Mouse (Mus musculus) embryonic facial prominence, embryonic 14.5 days (tissue): Measurements from ENCODE around the gene Pnkp. TPM values are rescaled to one million over a fixed set of nuclear protein-coding genes. Genes with fewer than 3 reads are reported as not detected.

Source experiments
- ATAC-seq: fragments of 200-750 bp; cut with Nextera tagmentation; 2 replicates; pipeline ENCODE4 v1.8.0; 2017; ENCODE audit warnings: low read depth, moderate number of reproducible peaks, moderate TSS enrichment
- DNase-seq: peaks from one replicate; pipeline ENCODE4 v3.0.0-alpha.2; 2015; ENCODE audit warnings: low spot score
- H3K27ac ChIP-seq: fragments of 300-500 bp; sonication (generic); replicated peaks from 2 replicates; pipeline ENCODE4 v1.5.1; 2014; ENCODE audit warnings: low read depth, mild to moderate bottlenecking, low read length, moderate library complexity
- H3K27me3 ChIP-seq: fragments of 300-500 bp; sonication (generic); replicated peaks from 2 replicates; pipeline ENCODE4 v1.6.1; 2014; ENCODE audit warnings: low read length; ENCODE audit not compliant: control insufficient read depth, insufficient read depth
- H3K36me3 ChIP-seq: fragments of 300-500 bp; sonication (generic); 2 replicates; pipeline ENCODE4 v1.6.1; 2014; ENCODE audit warnings: low read length, mixed read lengths; ENCODE audit not compliant: control insufficient read depth, insufficient read depth
- H3K4me1 ChIP-seq: fragments of 300-500 bp; sonication (generic); 2 replicates; pipeline ENCODE4 v1.6.1; 2014; ENCODE audit warnings: antibody characterized with exemption, low read length; ENCODE audit not compliant: control insufficient read depth, insufficient read depth
- H3K4me2 ChIP-seq: fragments of 300-500 bp; sonication (generic); 2 replicates; pipeline ENCODE4 v1.6.1; 2014; ENCODE audit warnings: low read depth, mild to moderate bottlenecking, low read length, moderate library complexity, mixed read lengths
- H3K4me3 ChIP-seq: fragments of 300-500 bp; sonication (generic); 2 replicates; pipeline ENCODE4 v1.5.1; 2014; ENCODE audit warnings: low read depth, mild to moderate bottlenecking, low read length
- H3K9ac ChIP-seq: fragments of 300-500 bp; sonication (generic); 2 replicates; pipeline ENCODE4 v1.6.1; 2014; ENCODE audit warnings: low read depth, mild to moderate bottlenecking, low read length, moderate library complexity, mixed read lengths
- H3K9me3 ChIP-seq: fragments of 300-500 bp; sonication (generic); 2 replicates; pipeline ENCODE4 v1.6.1; 2016; ENCODE audit warnings: low read length; ENCODE audit not compliant: control insufficient read depth
- WGBS: fragments of 180-500 bp; shearing (Covaris S2); extraction: QIAGEN DNeasy Blood & Tissue Kit; methylation state at CpG from one replicate; pipeline ENCODE4 v1.1.7; 2014; 5-methylcytosine and 5-hydroxymethylcytosine counted together
- polyA plus RNA-seq: library from polyadenylated mRNA; unstranded; fragments of >200 nt; fragmentation: Nextera tagmentation; extraction: Ambion mirVana; gene quantifications from 2 replicates; pipeline ENCODE4 v1.2.1, GENCODE M21; 2014

The Pnkp gene
- polyA plus RNA-seq, 1 experiment from 2014 or later = 23.4 TPM

DNA sequence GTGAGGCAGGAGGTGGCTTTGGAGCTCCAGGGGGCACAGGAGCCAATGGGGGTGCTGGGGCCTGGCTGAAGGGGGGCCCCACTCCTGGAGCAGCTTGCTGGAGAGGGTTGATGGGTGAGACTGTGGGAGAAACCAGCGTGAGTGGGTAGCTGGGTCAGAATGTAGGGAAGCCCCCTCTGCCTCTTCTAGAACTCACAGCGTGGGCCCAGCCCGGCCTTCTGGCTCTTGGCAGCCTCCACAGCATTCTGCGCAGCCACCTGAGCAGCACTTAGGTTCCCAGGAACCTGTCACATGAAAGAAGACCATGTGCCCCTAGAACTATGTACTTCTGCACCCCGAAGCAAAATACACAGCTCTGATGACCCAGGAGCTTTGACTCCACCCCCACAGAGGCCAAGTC is 27.7 kb downstream of the Pnkp start:
- Histone ChIP-seq H3K4me2 (no peak overlapping the region), H3K9ac (no peak overlapping the region), H3K27ac (no peak overlapping the region), H3K27me3 (no peaks in the 10 kb centered on the region), H3K36me3 (peaks cover 85% of the 10 kb centered on the region), H3K4me3 (no peak overlapping the region), H3K9me3 (no peaks in the 10 kb centered on the region), H3K4me1 (no peaks in the 10 kb centered on the region)
- no peak for DNase-seq
- 95% methylated on average over 5 of the region's 5 CpGs for WGBS
- no peak for ATAC-seq

- Histone ChIP-seq H3K36me3 (peaks cover 74% of the 10 kb centered on the region), H3K9me3 (no peaks in the 10 kb centered on the region), H3K27me3 (no peaks in the 10 kb centered on the region), H3K9ac (0 out of 2 replicates have a peak overlapping the region, but pooled peaks have one; percentile 25), H3K27ac (no peak overlapping the region), H3K4me3 (no peak overlapping the region), H3K4me1 (peaks cover 13% of the 10 kb centered on the region), H3K4me2 (no peak overlapping the region)
- 86% methylated on average over 7 of the region's 7 CpGs for WGBS
- DNase-seq (no peak), ATAC-seq (no peak)
Measured at GRCm38 (mm10) chr7:44886964-44887363, 30.0 kb downstream of the Pnkp start.

GRCm38 (mm10) chr7:44888256-44889105 is 31.5 kb downstream of the Pnkp start:
- DNase-seq (no peak), ATAC-seq (no peak)
- no peak overlapping the region for H3K4me3 ChIP-seq
- peaks cover 18% of the 10 kb centered on the region for H3K4me1 ChIP-seq
- H3K36me3 ChIP-seq = peaks cover 62% of the 10 kb centered on the region
- H3K4me2 ChIP-seq = no peak overlapping the region
- H3K9ac ChIP-seq = no peak overlapping the region
- H3K27ac ChIP-seq = no peak overlapping the region
- no peaks in the 10 kb centered on the region for H3K27me3 ChIP-seq
- 89% methylated on average over 12 of the region's 13 CpGs for WGBS
- no peaks in the 10 kb centered on the region for H3K9me3 ChIP-seq

DNA sequence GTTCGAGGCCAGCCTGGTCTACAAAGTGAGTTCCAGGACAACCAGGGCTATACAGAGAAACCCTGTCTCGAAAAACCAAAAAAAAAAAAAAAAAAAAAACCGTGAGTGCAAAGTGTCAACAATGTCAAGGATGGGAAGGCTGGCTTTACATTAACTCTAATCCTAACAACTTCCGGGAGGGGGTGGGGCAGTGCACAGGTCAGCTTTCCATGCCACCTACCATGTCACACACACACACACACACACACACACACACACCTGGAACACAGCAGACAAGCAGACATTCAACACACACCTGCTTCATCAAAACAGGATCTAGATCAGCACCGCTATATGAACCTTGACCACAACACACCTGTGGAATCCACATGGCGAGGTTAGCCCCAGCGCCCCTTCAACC is 33.2 kb downstream of the Pnkp start:
- H3K4me3 ChIP-seq = no peak overlapping the region
- H3K27ac ChIP-seq = no peak overlapping the region
- ATAC-seq (no peak), DNase-seq (no peak)
- peaks cover 26% of the 10 kb centered on the region for H3K4me1 ChIP-seq
- H3K9me3 ChIP-seq = no peaks in the 10 kb centered on the region
- WGBS = 93% methylated on average over 6 of the region's 7 CpGs
- peaks cover 48% of the 10 kb centered on the region for H3K36me3 ChIP-seq
- H3K4me2 ChIP-seq = peak overlapping the region; percentile 95; the same call in 1 of the 2 replicates
- H3K27me3 ChIP-seq = no peaks in the 10 kb centered on the region
- H3K9ac ChIP-seq = 0 out of 2 replicates have a peak overlapping the region, but pooled peaks have one; percentile 92

DNA sequence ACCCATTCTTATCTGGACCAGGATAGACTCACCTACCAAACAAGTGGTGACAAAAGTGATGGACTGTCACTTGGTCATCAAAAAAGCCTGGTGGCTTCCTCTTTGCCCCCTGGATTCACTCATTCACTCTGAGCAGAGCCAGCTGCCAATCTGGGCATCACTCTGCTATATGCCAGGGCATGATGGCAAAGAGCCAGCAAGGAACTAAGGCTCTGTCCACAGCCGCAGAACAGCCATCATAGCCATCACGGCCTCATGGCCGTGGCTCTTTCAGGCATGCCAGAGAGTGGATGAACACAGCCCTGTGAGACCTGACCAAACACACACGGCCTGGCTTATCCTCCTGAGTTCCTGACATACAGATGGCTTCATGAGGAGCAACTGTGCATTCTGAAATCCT is 33.8 kb downstream of the Pnkp start:
- DNase-seq (no peak), ATAC-seq (no peak)
- peak overlapping the region; percentile 92; the same call in 1 of the 2 replicates for H3K9ac ChIP-seq
- no peaks in the 10 kb centered on the region for H3K9me3 ChIP-seq
- peaks cover 26% of the 10 kb centered on the region for H3K4me1 ChIP-seq
- H3K4me3 ChIP-seq = peak overlapping the region; percentile 77; the same call in 1 of the 2 replicates
- peak overlapping the region; percentile 95 for H3K4me2 ChIP-seq
- H3K27ac ChIP-seq = no peak overlapping the region
- no peaks in the 10 kb centered on the region for H3K27me3 ChIP-seq
- peaks cover 42% of the 10 kb centered on the region for H3K36me3 ChIP-seq
- 85% methylated on average over 4 of the region's 4 CpGs for WGBS

DNA sequence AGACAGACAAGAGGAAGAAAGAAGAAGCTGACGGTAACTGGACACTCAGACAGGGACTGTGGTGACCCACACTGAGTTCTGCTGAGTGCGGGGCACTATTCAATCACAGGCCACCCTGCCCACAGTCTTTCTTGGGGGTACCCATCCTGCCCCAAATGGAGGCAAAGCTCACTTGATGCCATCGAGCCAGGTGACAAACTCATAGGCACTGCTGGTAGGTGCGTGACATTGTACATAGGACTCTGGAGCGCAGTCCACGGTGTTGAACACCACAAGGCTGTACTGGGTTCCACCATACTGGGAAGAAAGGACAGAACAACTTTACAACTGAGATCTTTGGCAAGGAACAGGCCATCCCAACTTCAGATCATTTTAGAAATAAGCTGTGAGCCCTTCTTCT is 34.7 kb downstream of the Pnkp start:
- peak overlapping the region; percentile 77 for H3K4me3 ChIP-seq
- 13% methylated on average over 6 of the region's 6 CpGs for WGBS
- H3K27me3 ChIP-seq = no peaks in the 10 kb centered on the region
- H3K9me3 ChIP-seq = no peaks in the 10 kb centered on the region
- H3K36me3 ChIP-seq = peaks cover 35% of the 10 kb centered on the region
- peak overlapping the region; percentile 99 for H3K27ac ChIP-seq
- ATAC-seq = no peak
- DNase-seq = no peak
- peak overlapping the region; percentile 95 for H3K4me2 ChIP-seq
- peak overlapping the region; percentile 92 for H3K9ac ChIP-seq
- H3K4me1 ChIP-seq = peaks cover 26% of the 10 kb centered on the region

DNA sequence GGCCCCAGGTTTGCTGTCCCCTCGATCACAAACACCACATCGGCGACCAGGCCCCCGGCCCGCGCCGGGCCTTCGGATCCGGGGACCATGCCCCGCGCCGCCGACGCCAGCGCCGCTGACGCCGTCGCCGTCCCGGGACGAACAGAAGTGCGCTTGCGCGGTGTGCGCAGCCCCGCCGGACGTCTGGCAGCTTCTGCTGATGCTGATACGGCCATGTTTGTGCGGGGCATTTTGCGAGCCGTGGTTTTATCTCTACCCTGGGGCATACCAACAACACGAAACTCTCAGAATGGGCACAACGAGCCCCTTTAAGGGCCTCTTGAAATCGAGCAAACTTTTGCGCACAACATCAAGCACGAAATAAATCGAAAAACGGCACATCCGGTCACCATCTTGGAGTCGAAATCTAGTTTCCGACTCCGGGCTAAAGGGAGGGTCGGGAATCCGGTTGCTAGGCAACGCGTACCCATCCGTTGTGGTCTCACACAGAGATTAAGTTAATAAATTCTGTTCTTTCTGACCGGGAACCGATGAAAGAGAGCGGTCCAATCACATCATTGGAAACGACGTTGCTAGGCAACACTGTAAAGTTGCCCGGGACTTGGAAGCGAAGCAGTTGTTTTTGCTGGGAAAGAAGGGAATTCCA is 35.5 kb downstream of the Pnkp start, which contains the start of gene Med25:
TSS of gene Med25 (minus strand) at position 437 of the 646 bp plus-strand sequence.
- 0% methylated on average over 50 of the region's 56 CpGs for WGBS
- Histone ChIP-seq H3K4me1 (peaks cover 34% of the 10 kb centered on the region), H3K27me3 (no peaks in the 10 kb centered on the region), H3K36me3 (peaks cover 28% of the 10 kb centered on the region), H3K9ac (peak within 1 kb of the TSS; percentile 92), H3K27ac (peak within 1 kb of the TSS; percentile 99), H3K4me3 (peak within 1 kb of the TSS; percentile 77), H3K9me3 (no peaks in the 10 kb centered on the region), H3K4me2 (peak within 1 kb of the TSS; percentile 95)
- ATAC-seq = peak; percentile 76
- peak; percentile 99 for DNase-seq

- Histone ChIP-seq H3K27ac (peak overlapping the region; percentile 99), H3K4me2 (peak overlapping the region; percentile 95), H3K4me3 (peak overlapping the region; percentile 77), H3K27me3 (no peaks in the 10 kb centered on the region), H3K4me1 (peaks cover 35% of the 10 kb centered on the region), H3K9ac (peak overlapping the region; percentile 53), H3K36me3 (peaks cover 26% of the 10 kb centered on the region), H3K9me3 (no peaks in the 10 kb centered on the region)
- 18% methylated on average over 8 of the region's 8 CpGs for WGBS
- DNase-seq (peak; percentile 67), ATAC-seq (no peak)
Measured at GRCm38 (mm10) chr7:44893197-44893596, 36.3 kb downstream of the Pnkp start.
